Mouse (Mus musculus) limb, embryonic 14.5 days (tissue): ENCODE measurements at regions not wholly inside any gene's neighbourhood (a gene's known extent, or its start where the extent isn't known, plus 50 kb on each side); places are given as distances from the start of the nearest gene placed in this dataset.

ENCODE experiments used
- ATAC-seq: fragments of 200-750 bp; cut with Nextera tagmentation; 2 replicates; pipeline ENCODE4 v1.8.0; 2017; ENCODE audit warnings: low read depth, moderate number of reproducible peaks, moderate TSS enrichment; ENCODE audit not compliant: low FRiP score
- DNase-seq: peaks from one replicate; pipeline ENCODE4 v3.0.0-alpha.2; 2015; ENCODE audit warnings: low spot score
- H3K27ac ChIP-seq: fragments of 300-500 bp; sonication (generic); replicated peaks from 2 replicates; pipeline ENCODE4 v1.5.1; 2014; ENCODE audit warnings: low read depth, mild to moderate bottlenecking, low read length, moderate library complexity, mixed read lengths
- H3K27me3 ChIP-seq: fragments of 300-500 bp; sonication (generic); 2 replicates; pipeline ENCODE4 v1.6.1; 2014; ENCODE audit warnings: low read length, mixed read lengths; ENCODE audit not compliant: control insufficient read depth, insufficient read depth
- H3K36me3 ChIP-seq: fragments of 300-500 bp; sonication (generic); 2 replicates; pipeline ENCODE4 v1.6.1; 2014; ENCODE audit warnings: mild to moderate bottlenecking, low read length, moderate library complexity, mixed read lengths; ENCODE audit not compliant: control insufficient read depth, insufficient read depth
- H3K4me1 ChIP-seq: fragments of 300-500 bp; sonication (generic); 2 replicates; pipeline ENCODE4 v1.6.1; 2014; ENCODE audit warnings: antibody characterized with exemption, low read length, mixed read lengths; ENCODE audit not compliant: control insufficient read depth, insufficient read depth
- H3K4me2 ChIP-seq: fragments of 300-500 bp; sonication (generic); replicated peaks from 2 replicates; pipeline ENCODE4 v1.6.1; 2014; ENCODE audit warnings: low read depth, mild to moderate bottlenecking, low read length, moderate library complexity; ENCODE audit not compliant: severe bottlenecking
- H3K4me3 ChIP-seq: fragments of 300-500 bp; sonication (generic); replicated peaks from 2 replicates; pipeline ENCODE4 v1.5.1; 2014; ENCODE audit warnings: low read length
- H3K9ac ChIP-seq: fragments of 300-500 bp; sonication (generic); 2 replicates; pipeline ENCODE4 v1.6.1; 2014; ENCODE audit warnings: mild to moderate bottlenecking, low read depth, low read length, moderate library complexity; ENCODE audit not compliant: severe bottlenecking
- H3K9me3 ChIP-seq: fragments of 300-500 bp; sonication (generic); 2 replicates; pipeline ENCODE4 v1.6.1; 2016; ENCODE audit warnings: low read length; ENCODE audit not compliant: control insufficient read depth
- POLR2A ChIP-seq: fragments of 200-500 bp; IDR thresholded peaks from 2 replicates; pipeline ENCODE4 v1.8.0; 2012; ENCODE audit warnings: inconsistent platforms, mild to moderate bottlenecking, moderate library complexity, borderline replicate concordance; ENCODE audit not compliant: insufficient read depth, insufficient read length; ENCODE audit errors: extremely low read depth
- WGBS: fragments of 180-500 bp; shearing (Covaris S2); extraction: QIAGEN DNeasy Blood & Tissue Kit; methylation state at CpG from one replicate; pipeline ENCODE4 v1.1.7; 2014; 5-methylcytosine and 5-hydroxymethylcytosine counted together

GRCm38 (mm10) chr8:127995490-127995889 lies 362.9 kb upstream of the Nrp1 start:
- Histone ChIP-seq H3K9me3 (no peaks in the 10 kb centered on the region), H3K4me2 (no peak overlapping the region), H3K4me1 (no peaks in the 10 kb centered on the region), H3K27me3 (no peaks in the 10 kb centered on the region), H3K9ac (no peak overlapping the region), H3K4me3 (no peak overlapping the region), H3K27ac (no peak overlapping the region), H3K36me3 (no peaks in the 10 kb centered on the region)
- no peak for ATAC-seq
- 100% methylated on average over 1 of the region's 1 CpGs for WGBS
- no peak for TF ChIP-seq POLR2A
- DNase-seq: no peak

- no peak overlapping the region for H3K9ac ChIP-seq
- peaks cover 3% of the 10 kb centered on the region; the same call in 1 of the 2 replicates for H3K4me1 ChIP-seq
- H3K4me2 ChIP-seq: no peak overlapping the region
- no peak for TF ChIP-seq POLR2A
- ATAC-seq (no peak), DNase-seq (no peak)
- no peak overlapping the region for H3K4me3 ChIP-seq
- H3K36me3 ChIP-seq: no peaks in the 10 kb centered on the region
- H3K27ac ChIP-seq: no peak overlapping the region
- WGBS: 34% methylated on average over 2 of the region's 2 CpGs
- H3K27me3 ChIP-seq: no peaks in the 10 kb centered on the region
- H3K9me3 ChIP-seq: no peaks in the 10 kb centered on the region
Measured at GRCm38 (mm10) chr8:128002386-128002785, 356.0 kb upstream of the Nrp1 start.

- no peak overlapping the region for H3K9ac ChIP-seq
- no peak overlapping the region for H3K4me2 ChIP-seq
- no peak for TF ChIP-seq POLR2A
- H3K9me3 ChIP-seq: no peaks in the 10 kb centered on the region
- DNase-seq: no peak
- ATAC-seq: no peak
- no peaks in the 10 kb centered on the region for H3K27me3 ChIP-seq
- 90% methylated on average over 1 of the region's 1 CpGs for WGBS
- peaks cover 3% of the 10 kb centered on the region; the same call in 1 of the 2 replicates for H3K4me1 ChIP-seq
- H3K4me3 ChIP-seq: no peak overlapping the region
- no peaks in the 10 kb centered on the region for H3K36me3 ChIP-seq
- H3K27ac ChIP-seq: no peak overlapping the region
Measured at GRCm38 (mm10) chr8:128002806-128003205, 355.6 kb upstream of the Nrp1 start.

GRCm38 (mm10) chr8:128003385-128003784 lies 355.0 kb upstream of the Nrp1 start:
- DNase-seq (no peak), ATAC-seq (no peak)
- Histone ChIP-seq H3K36me3 (no peaks in the 10 kb centered on the region), H3K4me3 (no peak overlapping the region), H3K4me2 (no peak overlapping the region), H3K9ac (no peak overlapping the region), H3K4me1 (peaks cover 3% of the 10 kb centered on the region; the same call in 1 of the 2 replicates), H3K27ac (no peak overlapping the region), H3K9me3 (no peaks in the 10 kb centered on the region), H3K27me3 (no peaks in the 10 kb centered on the region)
- 3% methylated on average over 1 of the region's 1 CpGs for WGBS
- no peak for TF ChIP-seq POLR2A

GRCm38 (mm10) chr8:128003881-128004286 lies 354.5 kb upstream of the Nrp1 start:
- Histone ChIP-seq H3K9ac (no peak overlapping the region), H3K4me1 (peaks cover 3% of the 10 kb centered on the region; the same call in 1 of the 2 replicates), H3K36me3 (no peaks in the 10 kb centered on the region), H3K4me3 (no peak overlapping the region), H3K4me2 (no peak overlapping the region), H3K27me3 (no peaks in the 10 kb centered on the region), H3K9me3 (no peaks in the 10 kb centered on the region), H3K27ac (no peak overlapping the region)
- no peak; the same call in 1 of the 2 replicates for ATAC-seq
- 44% methylated on average over 3 of the region's 3 CpGs for WGBS
- peak; percentile 37 for DNase-seq
- TF ChIP-seq POLR2A: no peak
